Mouse (Mus musculus): ENCODE data around the gene Szrd1. TPM values are rescaled to one million over a fixed set of nuclear protein-coding genes. Genes with fewer than 3 reads are reported as not detected.
"Not testable (repeated sequence)": the region's sequence is repeated elsewhere in the genome, so short reads cannot be mapped to it uniquely, and the experiment has no call there.

The Szrd1 gene
- total RNA-seq, 2 experiments from 2014 or later = 173 to 178 TPM

GRCm38 (mm10) chr4:141147112-141148008 lies 7.8 kb upstream of the Szrd1 start, which contains the start of gene Fbxo42:
Fbxo42 (plus strand) TSS chr4:141147913.
- peak; percentile 97 for DNase-seq

GRCm38 (mm10) chr4:141146491-141147033 lies 7.0 kb upstream of the Szrd1 start:
- DNase-seq = no peak

- DNase-seq = not testable (repeated sequence)
These were observed 5.5 kb upstream of the Szrd1 start for GRCm38 (mm10) chr4:141145124-141145523.

- peak; percentile 71 for DNase-seq
These were observed 2.8 kb upstream of the Szrd1 start for GRCm38 (mm10) chr4:141142285-141142811.

GRCm38 (mm10) chr4:141140967-141141366 lies 1.4 kb upstream of the Szrd1 start:
- no peak for DNase-seq

- not testable (repeated sequence) for DNase-seq
These were observed 779 bp upstream of the Szrd1 start for GRCm38 (mm10) chr4:141140354-141140753.

GRCm38 (mm10) chr4:141138425-141139115 lies 1.0 kb downstream of the Szrd1 start:
- DNase-seq = no peak

GRCm38 (mm10) chr4:141137740-141138139 lies 1.8 kb downstream of the Szrd1 start:
- DNase-seq = not testable (repeated sequence)

- no peak for DNase-seq
These were observed 3.4 kb downstream of the Szrd1 start for GRCm38 (mm10) chr4:141136126-141136525.

- peak; percentile 44 for DNase-seq
These were observed 4.6 kb downstream of the Szrd1 start for GRCm38 (mm10) chr4:141134751-141135530.

- no peak for DNase-seq
These were observed 5.5 kb downstream of the Szrd1 start for GRCm38 (mm10) chr4:141134031-141134441.

- DNase-seq = no peak
These were observed 6.3 kb downstream of the Szrd1 start for GRCm38 (mm10) chr4:141133227-141133626.

- no peak for DNase-seq
These were observed 7.4 kb downstream of the Szrd1 start for GRCm38 (mm10) chr4:141132191-141132590.

GRCm38 (mm10) chr4:141131531-141132061 lies 8.0 kb downstream of the Szrd1 start:
- DNase-seq = no peak

- DNase-seq = no peak
These were observed 8.8 kb downstream of the Szrd1 start for GRCm38 (mm10) chr4:141130704-141131342.

GRCm38 (mm10) chr4:141129190-141129710 lies 10.3 kb downstream of the Szrd1 start:
- DNase-seq = no peak

GRCm38 (mm10) chr4:141123065-141123464 lies 16.5 kb downstream of the Szrd1 start:
- DNase-seq = no peak

GRCm38 (mm10) chr4:141122663-141123062 lies 16.9 kb downstream of the Szrd1 start:
- DNase-seq = no peak

- DNase-seq = peak; percentile 71
These were observed 18.9 kb downstream of the Szrd1 start for GRCm38 (mm10) chr4:141120700-141121099.

- DNase-seq = no peak
These were observed 20.9 kb downstream of the Szrd1 start for GRCm38 (mm10) chr4:141118691-141119090.

- no peak for DNase-seq
These were observed 24.2 kb downstream of the Szrd1 start for GRCm38 (mm10) chr4:141115398-141115797.
